Mouse (Mus musculus): ENCODE measurements at regions not wholly inside any gene's neighbourhood (a gene's known extent, or its start where the extent isn't known, plus 50 kb on each side); places are given as distances from the start of the nearest gene placed in this dataset.

- H3K36me3 ChIP-seq (ENCODE audit: control insufficient read depth, insufficient read depth, low read length, poor library complexity, severe bottlenecking): no peaks in the 10 kb centered on the region
- no peaks in the 10 kb centered on the region for H3K27me3 ChIP-seq (ENCODE audit: control insufficient read depth, insufficient read depth, low read length, poor library complexity, severe bottlenecking)
- H3K4me1 ChIP-seq (ENCODE audit: control insufficient read depth, insufficient read depth, low read length): no peaks in the 10 kb centered on the region
- no peak overlapping the region for H3K27ac ChIP-seq (ENCODE audit: insufficient read depth, low read length)
- TF ChIP-seq EP300 (IDR thresholded peaks at IDR 0.05; ENCODE audit: insufficient read depth, low read depth, low read length): no peak
- TF ChIP-seq CTCF (IDR thresholded peaks at IDR 0.05; ENCODE audit: low read depth, low read length): no peak
- TF ChIP-seq POLR2A (IDR thresholded peaks at IDR 0.05; ENCODE audit: insufficient read depth, low read length): no peak
- H3K9me3 ChIP-seq (replicated peaks; ENCODE audit: control insufficient read depth, insufficient read depth, low read length, poor library complexity, severe bottlenecking): no peaks in the 10 kb centered on the region
- no peak overlapping the region for H3K9ac ChIP-seq (ENCODE audit: low read depth, poor library complexity, severe bottlenecking)
- H3K4me3 ChIP-seq (ENCODE audit: low read depth, low read length): no peak overlapping the region
Observed at GRCm38 (mm10) chr16:68017672-68018071, 397.0 kb upstream of the Cadm2 start.

- Histone ChIP-seq H3K27me3 (ENCODE audit: control insufficient read depth, insufficient read depth, low read length, poor library complexity, severe bottlenecking) (no peaks in the 10 kb centered on the region), H3K9ac (ENCODE audit: low read depth, poor library complexity, severe bottlenecking) (no peak overlapping the region), H3K27ac (ENCODE audit: insufficient read depth, low read length) (no peak overlapping the region), H3K9me3 (replicated peaks; ENCODE audit: control insufficient read depth, insufficient read depth, low read length, poor library complexity, severe bottlenecking) (no peaks in the 10 kb centered on the region), H3K4me1 (ENCODE audit: control insufficient read depth, insufficient read depth, low read length) (no peaks in the 10 kb centered on the region), H3K36me3 (ENCODE audit: control insufficient read depth, insufficient read depth, low read length, poor library complexity, severe bottlenecking) (no peaks in the 10 kb centered on the region), H3K4me3 (ENCODE audit: low read depth, low read length) (no peak overlapping the region)
- TF ChIP-seq POLR2A (IDR thresholded peaks at IDR 0.05; ENCODE audit: insufficient read depth, low read length): no peak
- TF ChIP-seq EP300 (IDR thresholded peaks at IDR 0.05; ENCODE audit: insufficient read depth, low read depth, low read length): no peak
- no peak for TF ChIP-seq CTCF (IDR thresholded peaks at IDR 0.05; ENCODE audit: low read depth, low read length)
Observed at GRCm38 (mm10) chr16:67989671-67990070, 369.0 kb upstream of the Cadm2 start.

- H3K27ac ChIP-seq (ENCODE audit: insufficient read depth, low read length): no peak overlapping the region
- no peaks in the 10 kb centered on the region for H3K4me1 ChIP-seq (ENCODE audit: control insufficient read depth, insufficient read depth, low read length)
- H3K9ac ChIP-seq (ENCODE audit: low read depth, poor library complexity, severe bottlenecking): no peak overlapping the region
- TF ChIP-seq CTCF (IDR thresholded peaks at IDR 0.05; ENCODE audit: low read depth, low read length) (no peak), POLR2A (IDR thresholded peaks at IDR 0.05; ENCODE audit: insufficient read depth, low read length) (no peak), EP300 (IDR thresholded peaks at IDR 0.05; ENCODE audit: insufficient read depth, low read depth, low read length) (no peak)
- H3K4me3 ChIP-seq (ENCODE audit: low read depth, low read length): no peak overlapping the region
- H3K27me3 ChIP-seq (ENCODE audit: control insufficient read depth, insufficient read depth, low read length, poor library complexity, severe bottlenecking): no peaks in the 10 kb centered on the region
- H3K36me3 ChIP-seq (ENCODE audit: control insufficient read depth, insufficient read depth, low read length, poor library complexity, severe bottlenecking): no peaks in the 10 kb centered on the region
- H3K9me3 ChIP-seq (replicated peaks; ENCODE audit: control insufficient read depth, insufficient read depth, low read length, poor library complexity, severe bottlenecking): no peaks in the 10 kb centered on the region
Observed at GRCm38 (mm10) chr16:67976565-67976964, 355.9 kb upstream of the Cadm2 start.

GRCm38 (mm10) chr16:67968311-67969145 lies 347.8 kb upstream of the Cadm2 start:
- H3K9ac ChIP-seq (ENCODE audit: low read depth, poor library complexity, severe bottlenecking): no peak overlapping the region
- H3K4me3 ChIP-seq (ENCODE audit: low read depth, low read length): no peak overlapping the region
- TF ChIP-seq CTCF (IDR thresholded peaks at IDR 0.05; ENCODE audit: low read depth, low read length): no peak
- H3K27ac ChIP-seq (ENCODE audit: insufficient read depth, low read length): no peak overlapping the region
- H3K36me3 ChIP-seq (ENCODE audit: control insufficient read depth, insufficient read depth, low read length, poor library complexity, severe bottlenecking): no peaks in the 10 kb centered on the region
- no peaks in the 10 kb centered on the region for H3K4me1 ChIP-seq (ENCODE audit: control insufficient read depth, insufficient read depth, low read length)
- H3K9me3 ChIP-seq (replicated peaks; ENCODE audit: control insufficient read depth, insufficient read depth, low read length, poor library complexity, severe bottlenecking): no peaks in the 10 kb centered on the region
- H3K27me3 ChIP-seq (ENCODE audit: control insufficient read depth, insufficient read depth, low read length, poor library complexity, severe bottlenecking): no peaks in the 10 kb centered on the region

- no peaks in the 10 kb centered on the region for H3K27me3 ChIP-seq (ENCODE audit: control insufficient read depth, insufficient read depth, low read length, poor library complexity, severe bottlenecking)
- no peak for TF ChIP-seq POLR2A (IDR thresholded peaks at IDR 0.05; ENCODE audit: insufficient read depth, low read length)
- no peak for TF ChIP-seq CTCF (IDR thresholded peaks at IDR 0.05; ENCODE audit: low read depth, low read length)
- no peak for TF ChIP-seq EP300 (IDR thresholded peaks at IDR 0.05; ENCODE audit: insufficient read depth, low read depth, low read length)
- H3K36me3 ChIP-seq (ENCODE audit: control insufficient read depth, insufficient read depth, low read length, poor library complexity, severe bottlenecking): no peaks in the 10 kb centered on the region
- no peak overlapping the region for H3K9ac ChIP-seq (ENCODE audit: low read depth, poor library complexity, severe bottlenecking)
- H3K27ac ChIP-seq (ENCODE audit: insufficient read depth, low read length): no peak overlapping the region
- no peaks in the 10 kb centered on the region for H3K4me1 ChIP-seq (ENCODE audit: control insufficient read depth, insufficient read depth, low read length)
- H3K9me3 ChIP-seq (replicated peaks; ENCODE audit: control insufficient read depth, insufficient read depth, low read length, poor library complexity, severe bottlenecking): no peaks in the 10 kb centered on the region
- no peak overlapping the region for H3K4me3 ChIP-seq (ENCODE audit: low read depth, low read length)
Observed at GRCm38 (mm10) chr16:67949112-67949511, 328.4 kb upstream of the Cadm2 start.

GRCm38 (mm10) chr16:67944406-67944805 lies 323.7 kb upstream of the Cadm2 start:
- no peak overlapping the region for H3K27ac ChIP-seq (ENCODE audit: insufficient read depth, low read length)
- no peaks in the 10 kb centered on the region for H3K36me3 ChIP-seq (ENCODE audit: control insufficient read depth, insufficient read depth, low read length, poor library complexity, severe bottlenecking)
- no peaks in the 10 kb centered on the region for H3K27me3 ChIP-seq (ENCODE audit: control insufficient read depth, insufficient read depth, low read length, poor library complexity, severe bottlenecking)
- TF ChIP-seq EP300 (IDR thresholded peaks at IDR 0.05; ENCODE audit: insufficient read depth, low read depth, low read length): no peak
- no peak for TF ChIP-seq POLR2A (IDR thresholded peaks at IDR 0.05; ENCODE audit: insufficient read depth, low read length)
- TF ChIP-seq CTCF (IDR thresholded peaks at IDR 0.05; ENCODE audit: low read depth, low read length): no peak
- H3K4me1 ChIP-seq (ENCODE audit: control insufficient read depth, insufficient read depth, low read length): no peaks in the 10 kb centered on the region
- H3K4me3 ChIP-seq (ENCODE audit: low read depth, low read length): no peak overlapping the region
- no peaks in the 10 kb centered on the region for H3K9me3 ChIP-seq (replicated peaks; ENCODE audit: control insufficient read depth, insufficient read depth, low read length, poor library complexity, severe bottlenecking)
- no peak overlapping the region for H3K9ac ChIP-seq (ENCODE audit: low read depth, poor library complexity, severe bottlenecking)

All from ES-Bruce4 (cell line).